8 mouse cellular contexts compared by ENCODE assay signal in the genomic region with DNA sequence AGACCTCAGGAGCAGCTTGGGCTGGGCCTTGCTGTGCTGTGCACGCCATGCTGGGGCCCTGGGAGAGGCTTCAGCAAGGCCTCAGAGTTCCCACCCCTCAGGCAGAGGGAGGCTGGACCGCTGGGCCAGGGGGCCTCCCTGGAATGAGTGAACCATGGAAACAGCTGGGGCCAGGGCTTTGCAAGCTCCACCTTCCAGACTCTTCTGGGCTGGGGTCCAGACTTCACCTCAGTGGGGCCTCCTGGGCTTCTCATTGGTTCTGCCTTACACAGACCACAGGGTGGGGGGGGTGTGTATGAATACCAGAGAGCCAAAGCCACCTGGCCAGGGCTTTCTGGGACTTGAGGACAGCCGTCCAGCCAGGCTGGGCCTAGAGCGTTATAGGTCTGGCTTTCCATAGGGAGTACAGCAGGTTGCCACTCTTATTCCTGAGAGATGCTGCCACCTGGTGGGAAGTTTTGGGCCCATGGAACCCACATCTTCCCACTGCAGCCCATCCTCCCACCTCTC. TPM values are rescaled to one million over a fixed set of nuclear protein-coding genes. Genes with fewer than 3 reads are reported as not detected.
DNase-seq lines count a peak whose midpoint lies in the region; ATAC-seq lines count a peak whose summit lies in the region.

No protein-coding gene starts in this region.

- H3K4me1 ChIP-seq in embryonic facial prominence, embryonic 14.5 days (ENCODE audit: control insufficient read depth, insufficient read depth, low read length), result peaks cover 16% of the 10 kb centered on the region; the same call in 1 of the 2 replicates
- H3K4me1 ChIP-seq in hindbrain, embryonic 16.5 days (ENCODE audit: control insufficient read depth, insufficient read depth, low read depth, low read length), result no peaks in the 10 kb centered on the region
- peaks cover 10% of the 10 kb centered on the region for H3K4me1 ChIP-seq in neural tube, embryonic 13.5 days (replicated peaks)

- DNase-seq in adrenal gland, postnatal 14 days, result peak; percentile 65
- no peak for DNase-seq in adrenal gland, adult 2 months
- DNase-seq in 3T3-L1 (ENCODE audit: low read depth, low spot score) (peak; percentile 71), liver (peak; percentile 57)
- peak; percentile 97 for DNase-seq in embryonic facial prominence, embryonic 14.5 days (ENCODE audit: low spot score)

- 0 out of 2 replicates have a peak, but pooled peaks cover 6% of the 10 kb centered on the region for H3K36me3 ChIP-seq in embryonic facial prominence, embryonic 14.5 days (ENCODE audit: control insufficient read depth, insufficient read depth, low read length)
- no peaks in the 10 kb centered on the region for H3K36me3 ChIP-seq in hindbrain, embryonic 16.5 days (ENCODE audit: control insufficient read depth, insufficient read depth, low read length)
- H3K36me3 ChIP-seq in neural tube, embryonic 13.5 days, result no peaks in the 10 kb centered on the region

- H3K4me3 ChIP-seq in embryonic facial prominence, embryonic 14.5 days (ENCODE audit: low read depth, low read length), result peak overlapping the region; percentile 29
- H3K4me3 ChIP-seq in hindbrain, embryonic 16.5 days (ENCODE audit: low read length), result no peak overlapping the region
- no peak overlapping the region for H3K4me3 ChIP-seq in neural tube, embryonic 13.5 days

- 32% methylated on average over 4 of the region's 4 CpGs for WGBS in embryonic facial prominence, embryonic 14.5 days
- 24% methylated on average over 3 of the region's 4 CpGs for WGBS in hindbrain, embryonic 16.5 days
- 45% methylated on average over 4 of the region's 4 CpGs for WGBS in neural tube, embryonic 13.5 days

- no peaks in the 10 kb centered on the region for H3K9me3 ChIP-seq in embryonic facial prominence, embryonic 14.5 days (ENCODE audit: control insufficient read depth, low read length)
- H3K9me3 ChIP-seq in hindbrain, embryonic 16.5 days (ENCODE audit: control insufficient read depth, low read length), result no peaks in the 10 kb centered on the region
- no peaks in the 10 kb centered on the region for H3K9me3 ChIP-seq in neural tube, embryonic 13.5 days

- H3K9ac ChIP-seq in embryonic facial prominence, embryonic 14.5 days (ENCODE audit: low read depth, low read length), result peak overlapping the region; percentile 57
- no peak overlapping the region; the same call in 1 of the 2 replicates for H3K9ac ChIP-seq in hindbrain, embryonic 16.5 days (ENCODE audit: low read depth, low read length)
- peak overlapping the region; percentile 39; the same call in 1 of the 2 replicates for H3K9ac ChIP-seq in neural tube, embryonic 13.5 days

- H3K4me2 ChIP-seq in embryonic facial prominence, embryonic 14.5 days (ENCODE audit: low read depth, low read length), result peak overlapping the region; percentile 52
- H3K4me2 ChIP-seq in hindbrain, embryonic 16.5 days (ENCODE audit: low read length), result no peak overlapping the region
- peak overlapping the region; percentile 15; the same call in 1 of the 2 replicates for H3K4me2 ChIP-seq in neural tube, embryonic 13.5 days

- ATAC-seq in embryonic facial prominence, embryonic 14.5 days (ENCODE audit: low read depth), result peak; percentile 97
- peak; percentile 74 for ATAC-seq in hindbrain, embryonic 16.5 days
- peak; percentile 72 for ATAC-seq in neural tube, embryonic 13.5 days (ENCODE audit: low read depth)
- no peak for ATAC-seq in granulocyte monocyte progenitor cell, adult 5-6 weeks (replicated peaks; ENCODE audit: poor library complexity, severe bottlenecking)

- H3K27ac ChIP-seq in embryonic facial prominence, embryonic 14.5 days (replicated peaks; ENCODE audit: low read depth, low read length), result peak overlapping the region; percentile 86
- H3K27ac ChIP-seq in hindbrain, embryonic 16.5 days (ENCODE audit: low read depth, low read length), result no peak overlapping the region
- 0 out of 2 replicates have a peak overlapping the region, but pooled peaks have one; percentile 15 for H3K27ac ChIP-seq in neural tube, embryonic 13.5 days (replicated peaks)

- H3K27me3 ChIP-seq in embryonic facial prominence, embryonic 14.5 days (replicated peaks; ENCODE audit: control insufficient read depth, insufficient read depth, low read length), result no peaks in the 10 kb centered on the region
- no peaks in the 10 kb centered on the region for H3K27me3 ChIP-seq in hindbrain, embryonic 16.5 days (replicated peaks; ENCODE audit: control insufficient read depth, insufficient read depth, low read length)
- no peaks in the 10 kb centered on the region for H3K27me3 ChIP-seq in neural tube, embryonic 13.5 days

RNA-seq across cellular contexts. Expression of gene Trpm5, which starts 7.3 kb away (rescaled TPM):
- 0.59 and 0.68 TPM in 2 replicates for total RNA-seq in adrenal gland, postnatal 14 days (2021)
- under 1 TPM; 0.23 to 0.24 TPM for total RNA-seq in adrenal gland, adult 2 months (2021)
- 0.40 and 0.48 TPM in 2 replicates for polyA plus RNA-seq in adrenal gland, adult 2 months (2012; rRNA removed)
- 14.7 and 18.2 TPM in 2 replicates for polyA plus RNA-seq in embryonic facial prominence, embryonic 14.5 days (2014; fragmentation: Nextera tagmentation; extraction: Ambion mirVana)
- 2.1 and 3.2 TPM in 2 replicates for polyA plus RNA-seq in hindbrain, embryonic 16.5 days (2015; fragmentation: Nextera tagmentation; extraction: Ambion mirVana)
- 2.0 and 3.1 TPM in 2 replicates for polyA plus RNA-seq in neural tube, embryonic 13.5 days (2015; fragmentation: Nextera tagmentation; extraction: Ambion mirVana)
- not detected in 2 replicates for total RNA-seq in granulocyte monocyte progenitor cell, adult 5-6 weeks (2014; fragmentation: Nextera tagmentation)
- not detected in 2 replicates for total RNA-seq in granulocyte monocyte progenitor cell, adult 5-6 weeks (2017)

RNA-seq across cellular contexts. Expression of gene Tssc4, which starts 18.1 kb away (rescaled TPM):
- 32.2 and 33.3 TPM in 2 replicates for total RNA-seq in adrenal gland, postnatal 14 days (2021)
- total RNA-seq in adrenal gland, adult 2 months (2021), result 10 to 100 TPM; 23.3 to 30.9 TPM
- polyA plus RNA-seq in adrenal gland, adult 2 months (2012; rRNA removed), result 120 and 142 TPM in 2 replicates
- polyA plus RNA-seq in embryonic facial prominence, embryonic 14.5 days (2014; fragmentation: Nextera tagmentation; extraction: Ambion mirVana), result 52.2 and 66.7 TPM in 2 replicates
- 97.4 and 98.7 TPM in 2 replicates for polyA plus RNA-seq in hindbrain, embryonic 16.5 days (2015; fragmentation: Nextera tagmentation; extraction: Ambion mirVana)
- 82.4 and 88.4 TPM in 2 replicates for polyA plus RNA-seq in neural tube, embryonic 13.5 days (2015; fragmentation: Nextera tagmentation; extraction: Ambion mirVana)
- total RNA-seq in granulocyte monocyte progenitor cell, adult 5-6 weeks (2014; fragmentation: Nextera tagmentation), result 28.1 and 62.3 TPM in 2 replicates
- 33.9 and 45.6 TPM in 2 replicates for total RNA-seq in granulocyte monocyte progenitor cell, adult 5-6 weeks (2017)

RNA-seq across cellular contexts. Expression of gene Kcnq1, which starts 19.0 kb away (rescaled TPM):
- total RNA-seq in adrenal gland, postnatal 14 days (2021), result 4.4 and 6.1 TPM in 2 replicates
- 1 to 10 TPM; 1.9 to 4.1 TPM for total RNA-seq in adrenal gland, adult 2 months (2021)
- 14.2 and 17.2 TPM in 2 replicates for polyA plus RNA-seq in adrenal gland, adult 2 months (2012; rRNA removed)
- polyA plus RNA-seq in embryonic facial prominence, embryonic 14.5 days (2014; fragmentation: Nextera tagmentation; extraction: Ambion mirVana), result 1.9 and 2.0 TPM in 2 replicates
- 1.3 and 2.2 TPM in 2 replicates for polyA plus RNA-seq in hindbrain, embryonic 16.5 days (2015; fragmentation: Nextera tagmentation; extraction: Ambion mirVana)
- 1.3 and 2.0 TPM in 2 replicates for polyA plus RNA-seq in neural tube, embryonic 13.5 days (2015; fragmentation: Nextera tagmentation; extraction: Ambion mirVana)
- not detected in 2 replicates for total RNA-seq in granulocyte monocyte progenitor cell, adult 5-6 weeks (2014; fragmentation: Nextera tagmentation)
- total RNA-seq in granulocyte monocyte progenitor cell, adult 5-6 weeks (2017), result not detected in 2 replicates

RNA-seq across cellular contexts. Expression of gene Cd81, which starts 34.6 kb away (rescaled TPM):
- 536 and 561 TPM in 2 replicates for total RNA-seq in adrenal gland, postnatal 14 days (2021)
- 100 to 1,000 TPM; 693 to 716 TPM for total RNA-seq in adrenal gland, adult 2 months (2021)
- polyA plus RNA-seq in adrenal gland, adult 2 months (2012; rRNA removed), result 3,024 and 3,201 TPM in 2 replicates
- 635 and 636 TPM in 2 replicates for polyA plus RNA-seq in embryonic facial prominence, embryonic 14.5 days (2014; fragmentation: Nextera tagmentation; extraction: Ambion mirVana)
- polyA plus RNA-seq in hindbrain, embryonic 16.5 days (2015; fragmentation: Nextera tagmentation; extraction: Ambion mirVana), result 532 and 585 TPM in 2 replicates
- 365 and 369 TPM in 2 replicates for polyA plus RNA-seq in neural tube, embryonic 13.5 days (2015; fragmentation: Nextera tagmentation; extraction: Ambion mirVana)
- 63.8 and 77.3 TPM in 2 replicates for total RNA-seq in granulocyte monocyte progenitor cell, adult 5-6 weeks (2014; fragmentation: Nextera tagmentation)
- total RNA-seq in granulocyte monocyte progenitor cell, adult 5-6 weeks (2017), result 159 and 201 TPM in 2 replicates
